Mouse (Mus musculus) thymus, adult 2 months (tissue): ENCODE measurements around the gene Dyrk1a.

Experiments used
- CTCF ChIP-seq: fragments of 200-500 bp; IDR thresholded peaks from 2 replicates; pipeline ENCODE4 v1.5.1; 2012; ENCODE audit warnings: mild to moderate bottlenecking, control low read depth, low read length, moderate library complexity, borderline replicate concordance; ENCODE audit not compliant: control insufficient read depth, poor library complexity, insufficient read depth; ENCODE audit errors: extremely low read depth
- POLR2A ChIP-seq: fragments of 200-500 bp; IDR thresholded peaks from 2 replicates; pipeline ENCODE4 v1.6.1; 2012; ENCODE audit warnings: mild to moderate bottlenecking, low read length, control low read depth, moderate library complexity; ENCODE audit not compliant: control insufficient read depth, poor library complexity, insufficient read depth; ENCODE audit errors: extremely low read depth

DNA sequence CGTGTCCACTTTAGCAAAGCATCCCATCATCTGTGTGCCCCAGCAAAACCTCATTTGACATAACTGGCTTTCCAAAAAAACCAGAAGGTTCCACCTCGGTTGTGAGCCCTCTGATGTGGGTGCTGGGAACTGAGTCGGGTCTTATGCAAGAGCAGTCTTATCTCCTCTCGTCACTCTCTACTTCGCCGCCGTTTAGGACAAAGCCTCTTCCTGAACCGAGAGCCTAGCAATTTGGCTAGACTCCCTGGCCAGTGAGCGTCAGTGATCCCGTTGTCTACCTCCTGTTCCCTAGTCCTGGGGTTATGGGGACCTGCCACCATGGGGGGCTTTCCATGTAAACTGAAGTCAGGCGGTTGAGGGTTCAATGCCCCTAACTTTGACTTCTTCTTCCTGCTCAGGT is 147.2 kb downstream of the Dyrk1a start:
- TF ChIP-seq CTCF = no peak
- no peak for TF ChIP-seq POLR2A
